Comparison of ENCODE assay signal across 17 mouse cellular contexts in genomic region chr3:135421310-135421594, GRCm38 (mm10). TPM values are rescaled to one million over a fixed set of nuclear protein-coding genes. Genes with fewer than 3 reads are reported as not detected.
DNase-seq lines count a peak whose midpoint lies in the region; ATAC-seq and TF ChIP-seq lines count a peak whose summit lies in the region.
"Had no signal": no experiment of that assay in that cellular context is flagged by ENCODE, and none has a peak within 500 bp of the region (broad histone marks: within the 10 kb centered on the region; RNA-seq: fewer than 3 reads in every experiment).

No protein-coding gene starts in this region.

- no peak for ATAC-seq in liver, embryonic 11.5 days (replicated peaks; ENCODE audit: low FRiP score)
- ATAC-seq in G1E (ENCODE audit: extremely low read depth, insufficient number of reproducible peaks, low FRiP score, poor library complexity, severe bottlenecking) = no peak
- ATAC-seq in liver, embryonic 13.5 days (ENCODE audit: low read depth) = no peak
- ATAC-seq: hindbrain, embryonic 16.5 days; intestine, embryonic 16.5 days had no signal

- H3K27me3 ChIP-seq in liver, embryonic 11.5 days (replicated peaks; ENCODE audit: control insufficient read depth, insufficient read depth, low read length) = no peaks in the 10 kb centered on the region
- H3K27me3 ChIP-seq in G1E (ENCODE audit: insufficient read depth, low read length) = no peaks in the 10 kb centered on the region
- no peaks in the 10 kb centered on the region for H3K27me3 ChIP-seq in liver, embryonic 13.5 days
- H3K27me3 ChIP-seq: limb, embryonic 13.5 days had no signal

- intact Hi-C loops in gastrocnemius, adult 2 months (cut with DNase I) = loop anchor here (5.0 to 10.0 kb wide), 2 partner anchors 86 to 274 kb away; partner anchors contain the start of gene Nfkb1
- intact Hi-C loops in left cerebral cortex, adult 2 months (cut with DNase I) = no loop called here

- TF ChIP-seq CTCF in gastrocnemius, adult 2 months (IDR thresholded peaks at IDR 0.05) = no peak
- TF ChIP-seq CTCF in G1E (IDR thresholded peaks at IDR 0.05; ENCODE audit: low read depth, low read length) = no peak
- no peak for TF ChIP-seq CTCF in left cerebral cortex, adult 2 months (IDR thresholded peaks at IDR 0.05)

- peak overlapping the region; percentile 35; the same call in 1 of the 2 replicates for H3K9ac ChIP-seq in liver, embryonic 11.5 days (ENCODE audit: low read depth, low read length)
- peak overlapping the region; percentile 92 for H3K9ac ChIP-seq in liver, embryonic 13.5 days

- no peak overlapping the region for H3K4me3 ChIP-seq in gastrocnemius, adult 2 months
- no peak overlapping the region; the same call in 1 of the 2 replicates for H3K4me3 ChIP-seq in liver, embryonic 11.5 days (ENCODE audit: low read depth, low read length)
- peak overlapping the region; percentile 53; the same call in 1 of the 2 replicates for H3K4me3 ChIP-seq in G1E (ENCODE audit: low read depth, low read length)
- H3K4me3 ChIP-seq in liver, embryonic 13.5 days (replicated peaks) = peak overlapping the region; percentile 69
- H3K4me3 ChIP-seq in left cerebral cortex, adult 2 months = no peak overlapping the region
- H3K4me3 ChIP-seq: limb, embryonic 13.5 days had no signal

- DNase-seq in gastrocnemius, adult 2 months = no peak
- DNase-seq in gastrocnemius, postnatal 25 days = no peak
- no peak for DNase-seq in liver, embryonic 11.5 days (ENCODE audit: low spot score)
- DNase-seq in liver = no peak
- DNase-seq in G1E (ENCODE audit: low spot score) = no peak
- no peak for DNase-seq in liver, embryonic 13.5 days
- DNase-seq in kidney, adult 9 months = no peak
- no peak for DNase-seq in left cerebral cortex, adult 2 months (ENCODE audit: extremely low spot score in 1 of 2, low spot score in 2 of 2)
- DNase-seq: adrenal gland, adult 2 months; cerebellum, adult 9-10 months; gastrocnemius, postnatal 10 days; heart, adult 18-20 months; right cerebral cortex, postnatal 14 days; thymus, postnatal 36 days had no signal

- H3K27ac ChIP-seq in gastrocnemius, adult 2 months = peak overlapping the region; percentile 99
- H3K27ac ChIP-seq in liver, embryonic 11.5 days (ENCODE audit: low read depth, low read length) = peak overlapping the region; percentile 67
- peak overlapping the region; percentile 74 for H3K27ac ChIP-seq in liver, embryonic 13.5 days
- no peak overlapping the region for H3K27ac ChIP-seq in left cerebral cortex, adult 2 months
- H3K27ac ChIP-seq: limb, embryonic 13.5 days had no signal

- H3K4me2 ChIP-seq in liver, embryonic 11.5 days = peak overlapping the region; percentile 84
- H3K4me2 ChIP-seq in liver, embryonic 13.5 days = peak overlapping the region; percentile 77

- no peaks in the 10 kb centered on the region for H3K9me3 ChIP-seq in liver, embryonic 11.5 days (ENCODE audit: control insufficient read depth, low read length)
- no peaks in the 10 kb centered on the region for H3K9me3 ChIP-seq in G1E (replicated peaks)
- H3K9me3 ChIP-seq in liver, embryonic 13.5 days (replicated peaks) = no peaks in the 10 kb centered on the region
- H3K9me3 ChIP-seq: limb, embryonic 13.5 days had no signal

- H3K4me1 ChIP-seq in liver, embryonic 11.5 days (replicated peaks; ENCODE audit: control insufficient read depth, insufficient read depth, low read length) = peaks cover 11% of the 10 kb centered on the region; the same call in 1 of the 2 replicates
- peaks cover 40% of the 10 kb centered on the region for H3K4me1 ChIP-seq in G1E (ENCODE audit: insufficient read depth, low read depth, low read length)
- H3K4me1 ChIP-seq in liver, embryonic 13.5 days (replicated peaks) = peaks cover 36% of the 10 kb centered on the region

- peaks cover 3% of the 10 kb centered on the region; the same call in 1 of the 2 replicates for H3K36me3 ChIP-seq in liver, embryonic 11.5 days (ENCODE audit: control insufficient read depth, insufficient read depth, low read length)
- peaks cover 26% of the 10 kb centered on the region for H3K36me3 ChIP-seq in G1E (replicated peaks)
- H3K36me3 ChIP-seq in liver, embryonic 13.5 days = peaks cover 4% of the 10 kb centered on the region

RNA-seq across cellular contexts. Expression of gene Cisd2, which starts 2.5 kb away (rescaled TPM):
- total RNA-seq in gastrocnemius, adult 2 months (2021) = 10 to 100 TPM; 30.2 to 36.9 TPM
- 10 to 100 TPM; 27.9 to 29.2 TPM for total RNA-seq in gastrocnemius, postnatal 25 days (2021)
- 58.1 and 59.1 TPM in 2 replicates for polyA plus RNA-seq in liver, embryonic 11.5 days (2014; fragmentation: Nextera tagmentation; extraction: Ambion mirVana)
- total RNA-seq in G1E (2014; fragmentation: Nextera tagmentation) (42.9 and 43.1 TPM in 2 replicates), G1E (2017) (34.0 and 35.7 TPM in 2 replicates)
- 16.9 and 18.3 TPM in 2 replicates for polyA plus RNA-seq in G1E (2012)
- polyA plus RNA-seq in liver, embryonic 13.5 days (2015; fragmentation: Nextera tagmentation; extraction: Ambion mirVana) = 36.4 and 43.9 TPM in 2 replicates
- total RNA-seq in left cerebral cortex, adult 2 months (2021) = 10 to 100 TPM; 38.7 to 39.3 TPM

RNA-seq across cellular contexts. Expression of gene Ube2d3, which starts 16.7 kb away (rescaled TPM):
- total RNA-seq in gastrocnemius, adult 2 months (2021) = 100 to 1,000 TPM; 327 TPM
- 100 to 1,000 TPM; 281 to 301 TPM for total RNA-seq in gastrocnemius, postnatal 25 days (2021)
- 502 and 537 TPM in 2 replicates for polyA plus RNA-seq in liver, embryonic 11.5 days (2014; fragmentation: Nextera tagmentation; extraction: Ambion mirVana)
- 1,026 and 1,239 TPM in 2 replicates for total RNA-seq in G1E (2014; fragmentation: Nextera tagmentation)
- 547 and 623 TPM in 2 replicates for total RNA-seq in G1E (2017)
- 416 and 446 TPM in 2 replicates for polyA plus RNA-seq in G1E (2012)
- 281 and 348 TPM in 2 replicates for polyA plus RNA-seq in liver, embryonic 13.5 days (2015; fragmentation: Nextera tagmentation; extraction: Ambion mirVana)
- total RNA-seq in left cerebral cortex, adult 2 months (2021) = 100 to 1,000 TPM; 225 to 229 TPM

Comparison
In these comparisons a context has a peak if more than half of its experiments do, and no peak if none do; other contexts are left out.
1. H3K4me3 ChIP-seq: peak in G1E (single experiment) and liver, embryonic 13.5 days (single experiment); none in gastrocnemius, adult 2 months (single experiment), liver, embryonic 11.5 days (single experiment) and left cerebral cortex, adult 2 months (single experiment).